Mouse (Mus musculus) megakaryocyte, embryonic 14.5 days (primary cell): ENCODE data around the gene Vgf. TPM values are rescaled to one million over a fixed set of nuclear protein-coding genes. Genes with fewer than 3 reads are reported as not detected.
A peak's percentile ranks its signal among the peaks of the same experiment; 100 is the strongest.

Experiments
- H3K27me3 ChIP-seq: replicated peaks from 2 replicates; pipeline ENCODE3; 2012; ENCODE audit warnings: inconsistent platforms
- H3K36me3 ChIP-seq: replicated peaks from 2 replicates; pipeline ENCODE3; 2012; ENCODE audit warnings: low read length, inconsistent platforms, mixed read lengths
- H3K4me1 ChIP-seq: 2 replicates; pipeline ENCODE4 v1.6.1; 2012; ENCODE audit warnings: inconsistent platforms
- H3K4me3 ChIP-seq: replicated peaks from 2 replicates; pipeline ENCODE3; 2012; ENCODE audit warnings: moderate library complexity, mild to moderate bottlenecking, inconsistent platforms
- H3K9me3 ChIP-seq: 2 replicates; pipeline ENCODE4 v1.6.1; 2012; ENCODE audit warnings: inconsistent platforms
- FLI1 ChIP-seq: IDR thresholded peaks from 2 replicates; pipeline ENCODE4 v1.6.1; 2012; ENCODE audit warnings: low read length, inconsistent platforms, mixed read lengths
- GATA1 ChIP-seq: IDR thresholded peaks from 3 replicates; pipeline ENCODE4 v1.6.1; 2012; ENCODE audit warnings: mixed read lengths, low read length, inconsistent platforms, borderline replicate concordance
- polyA plus RNA-seq: library from polyadenylated mRNA; stranded (reverse); fragments of >175 nt; gene quantifications from 2 replicates; pipeline ENCODE4 v1.2.3, GENCODE M21; 2012; ENCODE audit warnings: low replicate concordance; ENCODE audit not compliant: insufficient read depth

The Vgf gene
- polyA plus RNA-seq, 1 experiment = 0.38 TPM

GRCm38 (mm10) chr5:137078041-137078440 lies 51.8 kb downstream of the Vgf start:
- H3K9me3 ChIP-seq = 0 out of 2 replicates have a peak, but pooled peaks cover 4% of the 10 kb centered on the region
- peaks cover 87% of the 10 kb centered on the region for H3K4me1 ChIP-seq
- no peaks in the 10 kb centered on the region for H3K27me3 ChIP-seq
- no peaks in the 10 kb centered on the region for H3K36me3 ChIP-seq
- no peak overlapping the region for H3K4me3 ChIP-seq
- no peak for TF ChIP-seq GATA1
- TF ChIP-seq FLI1 = no peak

DNA sequence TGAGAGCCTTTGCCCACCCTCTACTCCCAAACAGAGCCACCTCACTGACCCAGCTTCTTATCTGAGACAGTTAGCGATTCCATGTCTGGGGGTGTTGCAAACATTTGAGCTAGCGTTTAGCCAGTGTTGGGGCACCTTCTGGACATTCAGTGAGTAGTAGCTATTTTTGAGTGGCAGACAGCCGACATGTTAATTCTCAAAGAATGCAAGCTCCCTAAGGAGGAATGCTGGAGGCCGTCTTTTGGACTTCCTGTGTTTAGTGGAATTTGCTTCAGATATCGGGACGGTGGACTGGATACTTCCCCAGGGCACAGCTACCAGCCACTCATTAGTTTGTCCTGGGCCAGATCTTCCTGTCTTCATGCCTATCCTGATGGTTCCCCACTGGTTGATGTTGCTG lies 52.4 kb downstream of the Vgf start:
- TF ChIP-seq FLI1 (no peak), GATA1 (no peak)
- Histone ChIP-seq H3K4me1 (peaks cover 89% of the 10 kb centered on the region), H3K27me3 (no peaks in the 10 kb centered on the region)

DNA sequence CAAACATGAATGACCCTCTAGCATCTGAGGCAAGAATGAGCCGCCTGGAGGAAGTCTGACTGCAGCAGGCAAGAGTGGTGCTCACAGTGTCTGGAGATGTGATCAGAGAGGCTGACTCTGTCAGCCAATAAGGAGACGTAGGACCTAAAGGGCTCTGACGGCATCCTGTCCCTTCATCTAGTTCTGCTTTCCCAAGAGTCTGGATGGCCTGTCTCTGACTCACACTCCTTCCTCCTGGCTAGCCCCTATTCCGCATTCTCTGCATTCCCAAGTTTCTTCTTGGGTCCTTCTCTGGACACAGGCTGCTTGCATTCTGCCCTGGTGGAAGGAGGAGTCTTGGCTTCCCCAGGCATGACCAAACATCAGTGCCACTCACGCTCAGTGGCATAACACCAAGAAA lies 53.7 kb downstream of the Vgf start:
- H3K9me3 ChIP-seq = 0 out of 2 replicates have a peak, but pooled peaks cover 4% of the 10 kb centered on the region
- peak overlapping the region; percentile 35 for H3K4me3 ChIP-seq
- peaks cover 90% of the 10 kb centered on the region for H3K4me1 ChIP-seq
- no peaks in the 10 kb centered on the region for H3K27me3 ChIP-seq
- H3K36me3 ChIP-seq = no peaks in the 10 kb centered on the region
- no peak for TF ChIP-seq GATA1
- no peak for TF ChIP-seq FLI1

More for the DNA sequence above, 52.4 kb downstream of the Vgf start:
- Histone ChIP-seq H3K4me3 (no peak overlapping the region), H3K9me3 (0 out of 2 replicates have a peak, but pooled peaks cover 4% of the 10 kb centered on the region), H3K36me3 (no peaks in the 10 kb centered on the region)

Other genes with a start within 250 kb of the Vgf start
- not detected in 2 replicates for gene Col26a1, start 143.2 kb upstream of the Vgf start, polyA plus RNA-seq
- gene Ift22, start 118.2 kb upstream of the Vgf start, polyA plus RNA-seq = 13.9 and 14.8 TPM in 2 replicates
- 1,064 and 1,998 TPM in 2 replicates for gene Fis1, start 73.1 kb upstream of the Vgf start, polyA plus RNA-seq
- 0.90 and 4.8 TPM in 2 replicates for gene Cldn15, start 59.8 kb upstream of the Vgf start, polyA plus RNA-seq
- gene Plod3, start 39.4 kb upstream of the Vgf start, polyA plus RNA-seq = 32.3 and 34.6 TPM in 2 replicates
- 438 and 561 TPM in 2 replicates for gene Znhit1, start 38.4 kb upstream of the Vgf start, polyA plus RNA-seq
- 253 and 284 TPM in 2 replicates for gene Ap1s1, start 19.7 kb downstream of the Vgf start, polyA plus RNA-seq
- gene Serpine1, start 45.9 kb downstream of the Vgf start, polyA plus RNA-seq = 0.17 TPM in 1 of 2 replicates, not detected in the other
- gene Trim56, start 89.8 kb downstream of the Vgf start, polyA plus RNA-seq = 2.1 and 3.8 TPM in 2 replicates
- gene Muc3, start 122.9 kb downstream of the Vgf start, polyA plus RNA-seq = not detected in 2 replicates
- 0.11 TPM in 1 of 2 replicates, not detected in the other for gene Muc3a, start 186.0 kb downstream of the Vgf start, polyA plus RNA-seq